Mouse (Mus musculus): ENCODE data around the gene Sacm1l. TPM values are rescaled to one million over a fixed set of nuclear protein-coding genes. Genes with fewer than 3 reads are reported as not detected.

Sacm1l gene
- 48.9 and 49.6 TPM in 2 replicates for polyA plus RNA-seq (2016; fragmentation: Nextera tagmentation; extraction: Ambion mirVana)

GRCm38 (mm10) chr9:123529392-123530157, at the start of gene Sacm1l:
TSS of gene Sacm1l (plus strand) at chr9:123529759.
- no peaks in the 10 kb centered on the region for H3K27me3 ChIP-seq
- peak within 1 kb of the TSS; percentile 65 for H3K4me2 ChIP-seq (replicated peaks)
- H3K27ac ChIP-seq = peak within 1 kb of the TSS; percentile 95
- H3K9me3 ChIP-seq = no peaks in the 10 kb centered on the region
- H3K9ac ChIP-seq = peak within 1 kb of the TSS; percentile 95
- H3K4me3 ChIP-seq = peak within 1 kb of the TSS; percentile 96
- H3K36me3 ChIP-seq = no peaks in the 10 kb centered on the region
- under 1% methylated on average over 74 of the region's 79 CpGs for WGBS
- H3K4me1 ChIP-seq = peaks cover 18% of the 10 kb centered on the region
- ATAC-seq (ENCODE audit: insufficient number of reproducible peaks, insufficient read depth, low FRiP score, low TSS enrichment) = peak; percentile 100

DNA sequence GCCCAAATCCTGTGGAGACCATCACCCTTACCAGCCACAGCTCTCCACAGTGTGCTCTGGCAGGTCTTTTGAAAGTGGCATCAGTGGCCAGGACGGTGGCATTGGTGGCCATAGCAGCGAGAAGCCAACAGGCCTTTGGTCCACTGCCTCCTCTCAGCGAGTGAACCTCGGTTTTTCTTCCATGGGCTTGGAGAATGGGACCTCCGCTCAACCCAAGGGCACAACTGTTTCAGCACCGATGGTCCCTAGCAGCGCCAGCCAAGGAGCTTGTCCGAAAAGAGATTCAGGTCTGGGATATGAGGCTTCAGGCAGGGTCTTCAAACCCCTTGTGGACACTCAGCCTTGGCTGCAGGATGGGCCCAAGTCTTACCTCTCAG, 49.7 kb upstream of the Sacm1l start:
- H3K27me3 ChIP-seq = no peaks in the 10 kb centered on the region
- 91% methylated on average over 8 of the region's 8 CpGs for WGBS
- H3K9me3 ChIP-seq = no peaks in the 10 kb centered on the region
- ATAC-seq (ENCODE audit: insufficient number of reproducible peaks, insufficient read depth, low FRiP score, low TSS enrichment) = no peak
- no peak overlapping the region for H3K27ac ChIP-seq
- peak overlapping the region; percentile 76 for H3K9ac ChIP-seq
- H3K4me3 ChIP-seq = peak overlapping the region; percentile 66
- H3K4me2 ChIP-seq (replicated peaks) = peak overlapping the region; percentile 68
- peaks cover 41% of the 10 kb centered on the region for H3K4me1 ChIP-seq
- peaks cover 38% of the 10 kb centered on the region for H3K36me3 ChIP-seq

DNA sequence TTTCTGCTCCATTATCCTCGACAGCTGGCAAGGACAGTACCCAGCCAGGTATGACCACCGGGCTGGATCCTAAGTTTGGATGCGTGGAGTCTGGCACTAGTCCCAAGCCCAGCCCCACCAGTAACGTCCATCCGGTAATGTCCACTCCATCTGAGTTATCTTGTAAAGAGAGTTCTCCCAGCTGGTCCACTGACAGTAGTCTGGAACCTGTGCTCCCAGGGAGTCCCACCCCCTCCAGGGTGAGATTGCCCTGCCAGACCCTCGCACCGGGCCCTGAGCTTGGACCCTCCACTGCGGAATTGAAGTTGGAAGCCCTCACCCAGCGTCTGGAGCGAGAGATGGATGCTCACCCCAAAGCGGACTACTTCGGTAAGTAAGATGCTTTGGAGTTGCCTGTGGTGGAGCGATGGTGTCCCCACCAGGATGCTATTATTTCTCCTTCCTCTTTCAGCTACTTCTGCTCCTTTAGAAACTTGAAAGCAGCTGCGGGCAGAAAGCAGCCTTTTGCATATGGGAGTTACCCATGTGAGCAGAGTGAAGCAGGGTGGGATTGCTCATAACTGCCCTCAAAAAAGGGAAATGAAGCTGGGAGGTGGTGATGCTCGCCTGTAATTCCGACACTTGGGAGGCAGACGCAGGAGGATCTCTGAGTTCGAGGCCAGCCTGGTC, 49.2 kb upstream of the Sacm1l start:
- Histone ChIP-seq H3K4me2 (replicated peaks) (peak overlapping the region; percentile 68), H3K4me3 (peak overlapping the region; percentile 66), H3K9ac (peak overlapping the region; percentile 76; the same call in 1 of the 2 replicates), H3K36me3 (peaks cover 40% of the 10 kb centered on the region), H3K4me1 (peaks cover 41% of the 10 kb centered on the region), H3K27ac (no peak overlapping the region), H3K27me3 (no peaks in the 10 kb centered on the region), H3K9me3 (no peaks in the 10 kb centered on the region)
- ATAC-seq (ENCODE audit: insufficient number of reproducible peaks, insufficient read depth, low FRiP score, low TSS enrichment) = no peak
- 88% methylated on average over 18 of the region's 18 CpGs for WGBS

DNA sequence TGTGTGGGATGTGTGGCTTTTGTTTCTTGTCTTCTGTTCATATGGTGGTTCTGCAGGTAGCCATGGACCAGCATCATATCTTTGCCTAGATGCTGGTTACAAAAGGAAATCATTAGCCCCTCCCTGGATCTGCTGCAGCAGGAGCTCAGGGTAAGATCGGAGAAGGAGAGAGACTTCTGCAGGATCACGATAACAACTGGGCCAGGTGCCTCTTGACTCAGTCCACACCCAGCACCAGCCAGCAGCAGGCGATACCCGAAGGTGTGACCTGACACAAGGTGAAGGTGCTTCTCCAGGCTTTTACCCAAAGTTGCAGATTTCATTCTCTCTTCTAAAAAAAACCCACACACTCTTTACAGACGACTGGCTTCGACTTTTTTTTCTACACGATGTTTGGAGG, 48.4 kb upstream of the Sacm1l start:
- Histone ChIP-seq H3K9ac (0 out of 2 replicates have a peak overlapping the region, but pooled peaks have one; percentile 12), H3K27ac (no peak overlapping the region), H3K4me1 (peaks cover 41% of the 10 kb centered on the region), H3K4me3 (peak overlapping the region; percentile 66), H3K4me2 (replicated peaks) (peak overlapping the region; percentile 68), H3K36me3 (peaks cover 40% of the 10 kb centered on the region), H3K9me3 (no peaks in the 10 kb centered on the region), H3K27me3 (no peaks in the 10 kb centered on the region)
- whole genome bisulfite sequencing = 69% methylated on average over 7 of the region's 7 CpGs
- no peak for ATAC-seq (ENCODE audit: insufficient number of reproducible peaks, insufficient read depth, low FRiP score, low TSS enrichment)

DNA sequence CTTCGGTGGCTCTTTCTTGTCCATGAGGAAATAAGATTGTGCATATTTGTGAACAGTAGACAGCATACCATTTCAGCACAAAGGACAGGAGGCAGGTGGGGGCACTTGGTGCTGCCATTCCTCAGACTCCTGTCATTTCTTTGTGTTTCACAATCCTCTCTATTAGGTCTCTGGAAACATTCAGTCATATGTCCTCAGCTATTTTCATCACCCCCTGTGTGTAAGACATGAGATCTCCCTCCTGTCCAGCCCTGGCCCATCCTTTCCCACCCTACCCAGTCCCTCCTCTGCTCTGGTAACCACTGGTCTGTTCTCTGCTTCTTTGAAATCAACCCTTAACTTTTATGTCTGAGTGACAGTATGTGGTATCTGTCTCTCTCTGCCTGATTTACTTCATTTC, 46.0 kb upstream of the Sacm1l start:
- Histone ChIP-seq H3K36me3 (peaks cover 40% of the 10 kb centered on the region), H3K9me3 (no peaks in the 10 kb centered on the region), H3K27me3 (no peaks in the 10 kb centered on the region), H3K4me1 (peaks cover 48% of the 10 kb centered on the region), H3K4me2 (replicated peaks) (no peak overlapping the region), H3K9ac (no peak overlapping the region), H3K4me3 (no peak overlapping the region), H3K27ac (no peak overlapping the region)
- ATAC-seq (ENCODE audit: insufficient number of reproducible peaks, insufficient read depth, low FRiP score, low TSS enrichment) = no peak
- 94% methylated on average over 1 of the region's 1 CpGs for WGBS

- peaks cover 40% of the 10 kb centered on the region for H3K36me3 ChIP-seq
- H3K4me2 ChIP-seq (replicated peaks) = no peak overlapping the region
- no peaks in the 10 kb centered on the region for H3K27me3 ChIP-seq
- no peaks in the 10 kb centered on the region for H3K9me3 ChIP-seq
- H3K4me1 ChIP-seq = peaks cover 46% of the 10 kb centered on the region
- WGBS = 99% methylated on average over 3 of the region's 3 CpGs
- H3K27ac ChIP-seq = no peak overlapping the region
- no peak overlapping the region for H3K4me3 ChIP-seq
- H3K9ac ChIP-seq = no peak overlapping the region
- ATAC-seq (ENCODE audit: insufficient number of reproducible peaks, insufficient read depth, low FRiP score, low TSS enrichment) = no peak
Observed at GRCm38 (mm10) chr9:123484830-123485229, 44.7 kb upstream of the Sacm1l start.

DNA sequence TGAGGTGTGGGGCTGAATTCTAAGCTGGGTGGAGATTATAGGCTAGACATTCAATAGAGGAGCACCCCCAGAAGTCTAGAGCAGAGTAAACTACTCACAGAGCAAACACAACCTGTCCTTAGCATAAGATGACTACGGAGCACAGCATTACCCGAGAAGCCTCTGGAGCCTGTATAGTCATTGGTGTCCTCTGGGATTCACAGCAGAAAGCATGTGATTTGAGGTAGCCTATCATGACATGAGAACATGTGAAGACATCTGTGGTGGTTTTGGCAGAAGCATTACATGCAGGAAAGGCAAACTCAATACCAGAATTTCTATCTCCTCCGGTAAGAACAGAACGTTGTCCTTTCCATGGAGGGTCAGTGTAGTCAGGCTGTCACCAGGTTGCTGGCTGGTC, 44.0 kb upstream of the Sacm1l start:
- H3K9me3 ChIP-seq = no peaks in the 10 kb centered on the region
- H3K4me1 ChIP-seq = peaks cover 46% of the 10 kb centered on the region
- 91% methylated on average over 4 of the region's 4 CpGs for WGBS
- no peak overlapping the region for H3K27ac ChIP-seq
- no peak overlapping the region for H3K4me3 ChIP-seq
- H3K4me2 ChIP-seq (replicated peaks) = no peak overlapping the region
- peaks cover 35% of the 10 kb centered on the region for H3K36me3 ChIP-seq
- no peak for ATAC-seq (ENCODE audit: insufficient number of reproducible peaks, insufficient read depth, low FRiP score, low TSS enrichment)
- H3K27me3 ChIP-seq = no peaks in the 10 kb centered on the region
- no peak overlapping the region for H3K9ac ChIP-seq

- peaks cover 41% of the 10 kb centered on the region for H3K4me1 ChIP-seq
- no peak overlapping the region for H3K4me2 ChIP-seq (replicated peaks)
- H3K9me3 ChIP-seq = no peaks in the 10 kb centered on the region
- no peak overlapping the region for H3K4me3 ChIP-seq
- H3K27ac ChIP-seq = no peak overlapping the region
- H3K36me3 ChIP-seq = peaks cover 26% of the 10 kb centered on the region
- no peak overlapping the region for H3K9ac ChIP-seq
- ATAC-seq (ENCODE audit: insufficient number of reproducible peaks, insufficient read depth, low FRiP score, low TSS enrichment) = no peak
- 56% methylated on average over 3 of the region's 3 CpGs for WGBS
- no peaks in the 10 kb centered on the region for H3K27me3 ChIP-seq
Observed at GRCm38 (mm10) chr9:123486635-123487034, 42.9 kb upstream of the Sacm1l start.

- Histone ChIP-seq H3K4me3 (no peak overlapping the region), H3K9ac (no peak overlapping the region), H3K4me1 (peaks cover 33% of the 10 kb centered on the region), H3K27ac (no peak overlapping the region), H3K9me3 (no peaks in the 10 kb centered on the region), H3K4me2 (replicated peaks) (no peak overlapping the region), H3K27me3 (no peaks in the 10 kb centered on the region), H3K36me3 (0 out of 2 replicates have a peak, but pooled peaks cover 10% of the 10 kb centered on the region)
- 83% methylated on average over 2 of the region's 2 CpGs for WGBS
- no peak for ATAC-seq (ENCODE audit: insufficient number of reproducible peaks, insufficient read depth, low FRiP score, low TSS enrichment)
Observed at GRCm38 (mm10) chr9:123489073-123489472, 40.5 kb upstream of the Sacm1l start.

GRCm38 (mm10) chr9:123489727-123490343, 39.7 kb upstream of the Sacm1l start:
- WGBS = 56% methylated on average over 9 of the region's 9 CpGs

GRCm38 (mm10) chr9:123490930-123491329, 38.6 kb upstream of the Sacm1l start:
- Histone ChIP-seq H3K4me3 (no peak overlapping the region), H3K9me3 (no peaks in the 10 kb centered on the region), H3K27me3 (no peaks in the 10 kb centered on the region), H3K27ac (no peak overlapping the region), H3K4me2 (replicated peaks) (no peak overlapping the region), H3K9ac (no peak overlapping the region), H3K36me3 (no peaks in the 10 kb centered on the region), H3K4me1 (peaks cover 35% of the 10 kb centered on the region)
- ATAC-seq (ENCODE audit: insufficient number of reproducible peaks, insufficient read depth, low FRiP score, low TSS enrichment) = no peak
- 64% methylated on average over 5 of the region's 5 CpGs for WGBS

More at GRCm38 (mm10) chr9:123489727-123490343, 39.7 kb upstream of the Sacm1l start:
- no peak overlapping the region for H3K27ac ChIP-seq
- H3K9me3 ChIP-seq = no peaks in the 10 kb centered on the region
- H3K4me3 ChIP-seq = no peak overlapping the region
- H3K9ac ChIP-seq = no peak overlapping the region
- ATAC-seq (ENCODE audit: insufficient number of reproducible peaks, insufficient read depth, low FRiP score, low TSS enrichment) = no peak
- H3K36me3 ChIP-seq = 0 out of 2 replicates have a peak, but pooled peaks cover 2% of the 10 kb centered on the region
- H3K4me1 ChIP-seq = peaks cover 33% of the 10 kb centered on the region
- H3K27me3 ChIP-seq = no peaks in the 10 kb centered on the region
- no peak overlapping the region for H3K4me2 ChIP-seq (replicated peaks)

Measured in embryonic facial prominence, embryonic 12.5 days (tissue).